Mouse (Mus musculus) hindbrain, embryonic 11.5 days (tissue): ENCODE data around the gene Arhgef17. TPM values are rescaled to one million over a fixed set of nuclear protein-coding genes. Genes with fewer than 3 reads are reported as not detected.

Source experiments
- polyA plus RNA-seq: library from polyadenylated mRNA; unstranded; fragments of >200 nt; fragmentation: Nextera tagmentation; extraction: Ambion mirVana; gene quantifications from 2 replicates; pipeline ENCODE4 v1.2.1, GENCODE M21; 2014

The Arhgef17 gene
- polyA plus RNA-seq, 1 experiment from 2014 or later = 8.3 TPM

Other genes with a start within 250 kb of the Arhgef17 start
- gene Fam168a, start 225.5 kb downstream of the Arhgef17 start, polyA plus RNA-seq = 36.8 and 48.4 TPM in 2 replicates
- 1.4 and 2.0 TPM in 2 replicates for gene Relt, start 68.7 kb downstream of the Arhgef17 start, polyA plus RNA-seq
- gene P2ry6, start 42.5 kb upstream of the Arhgef17 start, polyA plus RNA-seq = 3.1 and 3.3 TPM in 2 replicates
- 0.39 and 0.73 TPM in 2 replicates for gene P2ry2, start 80.8 kb upstream of the Arhgef17 start, polyA plus RNA-seq
- gene Fchsd2, start 160.8 kb upstream of the Arhgef17 start, polyA plus RNA-seq = 27.8 and 34.5 TPM in 2 replicates